In the genomic region with DNA sequence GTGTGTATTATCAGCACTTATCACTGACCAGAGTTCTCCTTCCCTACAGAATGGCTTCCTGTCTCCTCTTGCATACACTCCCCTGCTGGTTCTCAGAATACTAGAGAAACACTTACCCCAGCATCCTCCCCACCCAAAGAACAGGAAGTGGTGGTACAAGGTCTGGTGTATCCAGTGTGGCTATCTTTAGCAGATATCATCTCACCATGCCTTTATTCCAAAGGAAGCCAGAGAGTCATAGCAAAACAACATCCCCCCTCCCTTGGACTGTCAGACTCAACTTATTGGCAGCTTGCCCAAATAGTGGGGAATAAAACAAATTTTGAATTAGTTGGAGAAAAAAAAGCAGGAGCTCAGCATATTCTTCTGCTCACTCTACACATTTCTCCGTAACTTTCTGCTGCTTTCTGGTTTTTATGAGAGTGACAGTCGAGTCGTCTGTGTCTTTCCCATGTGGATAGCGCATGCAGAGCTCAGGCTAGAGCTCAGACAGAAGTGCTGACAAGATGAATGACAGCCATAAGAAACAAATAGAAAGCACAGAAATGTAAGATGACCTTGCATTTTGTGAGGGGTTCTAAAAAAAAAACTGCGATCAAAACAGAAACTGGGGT, we compare ENCODE assay signal across 17 mouse cellular contexts. TPM values are rescaled to one million over a fixed set of nuclear protein-coding genes. Genes with fewer than 3 reads are reported as not detected.
DNase-seq lines count a peak whose midpoint lies in the region; ATAC-seq and TF ChIP-seq lines count a peak whose summit lies in the region.
"Had no signal": no experiment of that assay in that cellular context is flagged by ENCODE, and none has a peak within 500 bp of the region (broad histone marks: within the 10 kb centered on the region; RNA-seq: fewer than 3 reads in every experiment).

No protein-coding gene starts in this region.

- no peaks in the 10 kb centered on the region for H3K9me3 ChIP-seq in heart, embryonic 14.5 days (ENCODE audit: control insufficient read depth, low read length)
- H3K9me3 ChIP-seq in liver, embryonic 11.5 days (ENCODE audit: control insufficient read depth, low read length) = no peaks in the 10 kb centered on the region
- no peaks in the 10 kb centered on the region for H3K9me3 ChIP-seq in forebrain, embryonic 16.5 days (ENCODE audit: control insufficient read depth, low read length)

- intact Hi-C loops in left cerebral cortex, adult 2 months (cut with DNase I) = no loop called here

- 22% methylated on average over 5 of the region's 5 CpGs for WGBS in heart, embryonic 14.5 days
- 54% methylated on average over 5 of the region's 5 CpGs for WGBS in liver, embryonic 11.5 days
- 57% methylated on average over 5 of the region's 5 CpGs for WGBS in forebrain, embryonic 16.5 days

- H3K9ac ChIP-seq in heart, embryonic 14.5 days (ENCODE audit: low read length) = no peak overlapping the region
- H3K9ac ChIP-seq in liver, embryonic 11.5 days (ENCODE audit: low read depth, low read length) = no peak overlapping the region
- H3K9ac ChIP-seq in forebrain, embryonic 16.5 days (replicated peaks; ENCODE audit: low read depth, low read length) = no peak overlapping the region

- peak; percentile 69 for ATAC-seq in heart, embryonic 14.5 days (ENCODE audit: insufficient number of reproducible peaks, insufficient read depth, low FRiP score, low read depth)
- 0 out of 2 replicates have a peak, but pooled peaks have one; percentile 39 for ATAC-seq in liver, embryonic 11.5 days (replicated peaks; ENCODE audit: low FRiP score)
- ATAC-seq in forebrain, embryonic 16.5 days = peak; percentile 51; the same call in 1 of the 2 replicates

- H3K27me3 ChIP-seq in heart, embryonic 14.5 days (ENCODE audit: control insufficient read depth, insufficient read depth, low read length) = no peaks in the 10 kb centered on the region
- no peaks in the 10 kb centered on the region for H3K27me3 ChIP-seq in liver, embryonic 11.5 days (replicated peaks; ENCODE audit: control insufficient read depth, insufficient read depth, low read length)
- no peaks in the 10 kb centered on the region for H3K27me3 ChIP-seq in forebrain, embryonic 16.5 days (replicated peaks; ENCODE audit: control insufficient read depth, insufficient read depth, low read length)
- H3K27me3 ChIP-seq: CH12.LX had no signal

- no peak for DNase-seq in heart, adult 8-10 months (ENCODE audit: low spot score)
- DNase-seq in liver, embryonic 11.5 days (ENCODE audit: low spot score) = no peak
- DNase-seq in liver (no peak), NIH3T3 (ENCODE audit: low read depth) (peak; percentile 65)
- no peak for DNase-seq in right cerebral cortex, postnatal 10 days (ENCODE audit: low spot score in 2 of 2)
- DNase-seq in left cerebral cortex, adult 2 months (ENCODE audit: extremely low spot score in 1 of 2, low spot score in 2 of 2) = no peak
- DNase-seq: adrenal gland, postnatal 10 days; gastrocnemius, postnatal 10 days; heart, postnatal 4 days; kidney, adult 8-10 months; lung, adult 2 months; retina, postnatal 1 day; spleen, adult 18-20 months had no signal

- H3K4me2 ChIP-seq in heart, embryonic 14.5 days (ENCODE audit: low read length) = peak overlapping the region; percentile 23; the same call in 1 of the 2 replicates
- no peak overlapping the region for H3K4me2 ChIP-seq in liver, embryonic 11.5 days
- H3K4me2 ChIP-seq in forebrain, embryonic 16.5 days (ENCODE audit: low read length) = no peak overlapping the region

- peaks cover 3 to 10% of the 10 kb centered on the region in 2 experiments; a peak in 3 of 4 replicates for H3K4me1 ChIP-seq in heart, embryonic 14.5 days (ENCODE audit: control insufficient read depth in 2 of 2, insufficient read depth in 2 of 2, low read length in 2 of 2)
- H3K4me1 ChIP-seq in liver, embryonic 11.5 days (replicated peaks; ENCODE audit: control insufficient read depth, insufficient read depth, low read length) = no peaks in the 10 kb centered on the region
- H3K4me1 ChIP-seq in forebrain, embryonic 16.5 days (replicated peaks; ENCODE audit: control insufficient read depth, insufficient read depth, low read length) = peaks cover 15% of the 10 kb centered on the region

- no peak for TF ChIP-seq CTCF in left cerebral cortex, adult 2 months (IDR thresholded peaks at IDR 0.05)

- no peak overlapping the region for H3K4me3 ChIP-seq in heart, embryonic 14.5 days (ENCODE audit: control insufficient read depth in 1 of 2, insufficient read depth in 1 of 2, low read depth in 1 of 2, low read length in 2 of 2)
- H3K4me3 ChIP-seq in liver, embryonic 11.5 days (ENCODE audit: low read depth, low read length) = no peak overlapping the region
- H3K4me3 ChIP-seq in forebrain, embryonic 16.5 days (replicated peaks; ENCODE audit: low read length) = no peak overlapping the region
- H3K4me3 ChIP-seq in left cerebral cortex, adult 2 months = no peak overlapping the region

- no peaks in the 10 kb centered on the region for H3K36me3 ChIP-seq in heart, embryonic 14.5 days (ENCODE audit: control insufficient read depth, insufficient read depth, low read length)
- H3K36me3 ChIP-seq in liver, embryonic 11.5 days (ENCODE audit: control insufficient read depth, insufficient read depth, low read length) = no peaks in the 10 kb centered on the region
- H3K36me3 ChIP-seq in forebrain, embryonic 16.5 days (ENCODE audit: control insufficient read depth, insufficient read depth) = no peaks in the 10 kb centered on the region

- no peak overlapping the region for H3K27ac ChIP-seq in heart, embryonic 14.5 days (replicated peaks in 1 of 2; ENCODE audit: control insufficient read depth in 1 of 2, insufficient read depth in 1 of 2, low read depth in 2 of 2, low read length in 2 of 2)
- H3K27ac ChIP-seq in liver, embryonic 11.5 days (ENCODE audit: low read depth, low read length) = no peak overlapping the region
- no peak overlapping the region for H3K27ac ChIP-seq in forebrain, embryonic 16.5 days (ENCODE audit: low read length)
- no peak overlapping the region for H3K27ac ChIP-seq in left cerebral cortex, adult 2 months

RNA-seq across cellular contexts. Expression of a gene that starts 15.0 kb away (rescaled TPM):
- polyA plus RNA-seq in heart, embryonic 14.5 days (2014; fragmentation: Nextera tagmentation; extraction: Ambion mirVana) = 0.15 and 0.22 TPM in 2 replicates
- total RNA-seq in heart, adult 8-10 months (2022) = under 1 TPM in 1 of 4 experiments, not detected in 3; 0.03 TPM
- polyA plus RNA-seq in liver, embryonic 11.5 days (2014; fragmentation: Nextera tagmentation; extraction: Ambion mirVana) = 77.7 and 98.5 TPM in 2 replicates
- polyA plus RNA-seq in forebrain, embryonic 16.5 days (2015; fragmentation: Nextera tagmentation; extraction: Ambion mirVana) = 0.03 and 0.07 TPM in 2 replicates
- not detected for total RNA-seq in left cerebral cortex, adult 2 months (2021)
- total RNA-seq: CH12.LX had no signal
- polyA plus RNA-seq: midbrain, postnatal 0 days had no signal

Comparison
In these comparisons a context has a peak if more than half of its experiments do, and no peak if none do; other contexts are left out.
1. RNA of a gene that starts 15.0 kb away (polyA plus RNA-seq): 77.7 to 98.5 TPM in liver, embryonic 11.5 days; 0.15 to 0.22 TPM in heart, embryonic 14.5 days and 0.03 to 0.07 TPM in forebrain, embryonic 16.5 days; every median in the first group is over 10 times any median in the second.
2. Peak in every context shown above with its lines, with median percentiles within 50 percentile points of each other: ATAC-seq.